Mouse (Mus musculus) testis, postnatal 14 days (tissue): Measurements from ENCODE around the gene Sorl1.

ENCODE experiments used
- DNase-seq: peaks from one replicate; pipeline ENCODE4 v3.0.0; 2021; ENCODE audit warnings: low spot score

Sorl1 gene

DNA sequence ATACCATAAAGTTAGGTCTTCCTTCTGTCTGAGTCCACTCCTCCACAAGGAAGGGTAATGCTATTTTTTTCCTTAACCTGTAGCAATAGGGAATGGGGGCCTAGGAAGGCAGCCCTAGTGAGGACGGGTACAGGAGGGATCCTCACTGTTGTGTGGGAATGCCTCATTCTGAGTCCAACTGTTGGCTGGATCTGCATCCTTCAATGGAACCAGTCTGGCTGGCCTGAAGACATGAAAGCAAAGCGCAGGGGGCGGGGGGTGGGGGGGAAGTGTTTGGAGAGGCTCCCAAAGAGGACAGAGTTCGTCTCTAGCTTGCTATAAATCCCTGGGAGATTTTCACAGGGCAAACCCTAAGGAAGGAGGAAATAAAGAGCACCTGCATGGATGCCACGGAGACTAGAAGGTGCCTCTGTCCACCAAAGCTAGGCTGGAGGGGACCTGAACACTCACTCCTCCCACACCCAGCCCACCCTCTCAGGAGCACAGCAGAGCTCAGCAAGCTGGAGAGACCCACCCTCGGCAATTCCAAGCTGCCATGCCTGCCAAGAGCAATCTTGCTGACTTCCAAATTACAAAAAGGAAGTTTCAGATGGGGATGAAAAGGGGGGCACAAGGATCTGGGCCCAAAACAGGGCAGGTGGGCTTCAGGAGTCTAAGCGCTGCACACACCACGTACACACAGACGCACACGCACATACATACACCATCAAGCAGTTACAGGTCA is 2.3 kb downstream of the Sorl1 start:
- DNase-seq, result no peak

DNA sequence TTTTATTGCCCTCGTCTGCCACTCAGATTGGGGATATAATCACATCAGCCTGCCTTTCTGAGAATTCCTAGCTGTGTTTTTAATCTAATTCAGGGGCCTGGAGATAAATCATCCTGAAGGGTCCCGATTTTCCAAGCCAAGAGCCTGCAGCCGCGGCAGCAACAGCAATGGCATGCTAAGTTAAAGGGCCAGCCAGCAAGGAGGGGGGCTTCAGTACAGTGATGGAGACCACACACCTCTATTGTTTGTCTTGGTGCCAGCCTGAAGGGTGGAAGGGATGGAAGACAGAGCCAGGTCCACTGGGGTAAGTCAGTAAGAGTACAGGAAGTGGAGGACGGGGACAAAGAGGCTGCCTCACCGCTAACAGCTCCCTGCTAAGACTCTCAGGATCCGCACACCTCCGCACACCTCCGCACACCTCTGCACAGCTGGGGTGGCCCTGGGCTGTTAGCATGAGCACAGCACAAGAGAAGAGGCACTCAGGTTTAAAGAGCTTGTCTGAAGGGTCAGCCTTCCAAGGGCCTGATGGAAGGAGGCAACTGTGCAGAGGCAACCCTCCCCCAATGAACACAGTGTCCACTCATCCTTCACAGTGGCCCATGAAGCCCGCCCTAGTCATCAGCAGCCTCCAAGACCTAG is 7.6 kb downstream of the Sorl1 start:
- no peak for DNase-seq

DNA sequence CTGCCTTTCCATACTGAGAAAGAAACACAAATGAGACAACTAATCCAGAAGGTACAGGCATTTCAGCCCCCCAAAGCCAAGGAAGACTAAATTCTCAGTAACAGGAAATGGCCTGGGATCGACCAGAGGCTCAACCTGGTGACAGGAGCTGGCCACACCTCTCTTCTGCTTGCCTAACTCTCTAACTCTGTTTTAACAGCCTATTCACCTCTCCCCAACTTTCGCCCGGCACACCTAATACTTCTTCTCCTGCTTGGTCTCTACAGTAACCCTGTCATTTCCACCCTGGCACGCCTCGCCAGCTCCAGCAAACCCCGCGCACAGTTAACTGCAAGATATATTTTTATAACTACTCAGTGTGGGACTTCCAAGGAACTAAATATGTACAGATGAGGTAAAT is 9.0 kb downstream of the Sorl1 start:
- DNase-seq, result no peak

DNA sequence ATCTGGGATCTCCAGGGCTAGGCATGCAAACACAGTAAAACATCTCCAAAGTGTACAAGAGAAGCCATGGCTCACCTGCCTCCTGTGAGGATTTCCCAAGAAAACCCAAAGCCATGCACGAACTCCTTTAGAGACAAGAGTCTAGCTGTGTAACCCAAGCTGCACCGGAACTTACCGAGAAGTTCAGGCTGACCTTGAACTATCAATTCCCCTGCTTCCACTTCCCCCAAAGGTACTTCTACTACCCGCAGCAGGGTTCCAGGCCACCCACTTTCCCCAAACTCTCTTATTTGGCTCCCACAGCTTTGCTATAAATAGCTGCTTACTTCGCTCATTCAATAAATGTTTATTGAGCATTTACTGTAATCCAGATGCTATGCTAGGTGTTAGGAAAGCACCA is 10.8 kb downstream of the Sorl1 start:
- DNase-seq, result no peak

DNA sequence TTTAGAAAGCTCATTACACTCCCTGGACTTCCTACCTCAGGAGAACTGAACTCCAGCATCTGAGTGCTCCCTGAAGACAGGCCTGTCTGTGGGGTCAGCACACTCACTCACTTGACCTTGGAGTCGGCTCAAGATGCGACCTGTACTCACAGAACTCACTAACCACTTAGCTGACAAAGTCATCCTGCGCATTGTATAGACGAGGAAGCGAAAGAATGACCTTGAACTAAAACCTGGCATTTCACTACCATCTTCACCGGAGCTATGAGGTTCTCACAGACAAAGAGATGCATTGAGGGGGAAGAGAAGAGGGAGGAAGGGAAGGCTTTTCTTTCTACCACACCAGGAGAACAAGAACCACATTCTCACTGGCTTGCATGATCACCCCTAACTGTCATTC is 11.4 kb downstream of the Sorl1 start:
- DNase-seq, result no peak

DNA sequence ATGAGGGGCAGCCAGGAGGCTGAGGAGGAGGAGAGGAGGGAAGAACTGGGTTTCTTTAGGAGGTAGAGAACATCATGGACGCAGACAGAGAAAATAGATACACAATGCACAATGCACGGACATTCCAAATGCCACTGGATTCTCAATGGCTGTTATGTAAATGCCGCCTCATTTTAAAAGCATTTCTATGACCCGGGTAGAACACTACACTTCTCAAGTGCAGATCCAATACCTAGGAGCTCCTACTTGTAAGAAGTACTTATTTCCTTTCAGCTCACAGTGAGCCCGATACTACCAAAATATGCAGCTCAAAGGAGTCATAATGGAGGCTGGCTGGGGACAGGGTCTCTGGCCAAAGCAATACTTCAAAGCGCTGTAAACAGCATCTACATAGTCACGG is 12.8 kb downstream of the Sorl1 start:
- DNase-seq, result no peak

DNA sequence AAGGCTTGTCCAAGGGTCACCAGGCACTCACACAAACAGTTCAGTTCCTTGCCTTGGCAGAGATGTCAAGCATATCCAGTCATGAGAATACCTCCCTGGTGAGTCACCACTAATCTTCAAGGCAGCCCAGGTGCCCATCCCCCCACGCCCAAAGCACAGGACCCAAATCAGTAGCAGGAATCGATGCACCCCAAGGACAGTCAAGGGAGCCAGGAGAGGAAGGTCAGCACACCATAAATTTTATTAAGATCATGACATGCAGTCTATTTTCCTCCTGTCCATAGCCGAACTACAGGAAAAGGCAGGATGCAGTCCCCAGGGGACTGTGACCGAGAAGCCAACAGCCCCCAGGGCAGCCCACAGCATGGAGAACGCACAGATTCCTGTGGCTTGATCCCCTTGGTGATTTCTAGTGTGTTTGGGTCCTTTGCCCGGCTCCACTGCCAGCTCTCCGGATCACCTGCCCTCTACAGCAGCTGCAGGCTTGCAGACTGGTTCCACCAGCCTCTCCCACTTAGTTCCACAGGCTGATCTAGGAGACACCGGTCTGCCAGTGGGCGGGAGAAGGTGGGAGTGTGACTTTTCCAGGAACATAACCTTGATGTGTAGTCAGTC is 14.2 kb downstream of the Sorl1 start:
- DNase-seq, result peak; percentile 67

DNA sequence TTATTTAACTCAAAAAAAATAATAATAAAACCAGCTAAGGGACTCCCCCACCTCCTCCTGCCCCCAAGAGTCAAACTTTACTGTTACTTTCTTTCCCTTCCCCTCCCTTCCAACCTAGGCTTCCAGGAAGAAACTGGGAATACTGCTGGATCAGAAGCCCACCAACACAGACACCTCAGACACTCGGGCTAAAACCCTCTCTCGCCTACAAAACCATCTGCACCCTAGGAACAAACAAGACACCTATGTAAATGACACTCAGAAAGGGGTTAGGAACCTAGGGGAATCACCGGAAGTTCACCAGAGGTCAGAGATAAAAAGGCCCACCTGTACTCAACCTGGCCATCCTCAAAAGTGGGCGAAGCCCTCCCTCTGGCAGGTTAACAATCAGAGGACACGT is 15.0 kb downstream of the Sorl1 start:
- no peak for DNase-seq

DNA sequence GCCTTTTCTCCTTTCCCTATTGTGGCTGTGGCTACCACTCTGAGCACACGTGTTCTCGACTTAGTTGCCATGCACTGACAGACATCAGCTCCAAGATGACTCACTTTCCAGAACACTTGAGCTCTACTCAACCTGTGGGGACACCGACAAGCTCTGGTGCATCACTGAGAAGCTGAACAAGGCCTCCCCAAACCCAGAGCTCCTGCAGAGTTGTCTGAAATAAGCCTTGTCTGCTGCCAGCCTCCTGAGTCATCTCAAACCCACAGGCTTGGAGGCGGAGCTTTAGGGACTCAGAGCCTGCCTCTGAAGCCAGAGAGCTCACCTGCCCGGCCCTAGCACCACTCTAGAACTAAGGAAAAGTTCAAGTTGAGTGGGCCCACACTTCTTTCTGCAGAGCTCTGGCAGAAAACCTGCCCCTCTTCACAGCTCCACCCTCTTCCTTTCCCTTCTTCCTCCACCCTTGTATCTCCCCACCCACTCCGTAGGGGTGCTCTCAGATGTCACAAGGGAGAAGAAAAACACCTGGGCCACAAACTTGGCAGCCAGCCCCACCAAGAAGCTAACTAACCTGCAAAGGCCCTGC is 15.6 kb downstream of the Sorl1 start:
- no peak for DNase-seq

DNA sequence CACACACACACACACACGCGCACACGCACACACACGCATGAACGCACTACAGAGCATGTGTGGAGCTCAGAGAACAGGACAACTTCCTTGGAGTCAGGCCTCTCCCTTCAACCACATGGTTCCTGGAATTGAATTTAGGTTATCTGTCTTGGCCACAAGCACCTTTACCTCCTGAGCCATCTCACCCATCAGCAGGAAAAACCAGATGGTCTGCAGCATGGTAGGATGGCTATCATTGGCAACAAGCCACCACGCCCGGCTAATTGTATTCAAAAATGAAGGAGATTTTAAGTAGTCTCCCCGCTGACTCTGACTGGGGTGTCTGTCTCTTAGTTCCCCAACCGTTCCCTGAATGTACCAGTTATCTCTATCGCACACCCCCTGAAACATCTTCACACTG is 17.0 kb downstream of the Sorl1 start:
- DNase-seq, result no peak

DNA sequence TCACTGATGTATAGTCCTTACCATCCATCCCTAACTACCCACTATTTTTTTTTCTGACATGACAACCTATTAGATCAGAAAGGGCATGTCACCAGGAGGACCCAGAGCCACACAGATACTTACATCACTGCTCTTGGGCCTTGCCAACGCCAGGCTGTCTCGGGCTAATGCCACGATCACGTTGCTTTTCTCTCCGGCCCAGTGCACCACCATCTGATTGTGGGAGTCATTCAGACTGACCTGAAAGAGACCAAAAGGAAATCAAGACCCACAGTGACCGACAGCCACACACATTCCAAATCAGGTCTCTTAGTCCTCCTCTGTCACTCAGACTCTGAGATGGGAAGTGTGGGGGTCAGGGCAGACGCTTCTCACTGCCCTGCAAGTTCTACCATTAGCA is 17.8 kb downstream of the Sorl1 start:
- DNase-seq, result no peak

DNA sequence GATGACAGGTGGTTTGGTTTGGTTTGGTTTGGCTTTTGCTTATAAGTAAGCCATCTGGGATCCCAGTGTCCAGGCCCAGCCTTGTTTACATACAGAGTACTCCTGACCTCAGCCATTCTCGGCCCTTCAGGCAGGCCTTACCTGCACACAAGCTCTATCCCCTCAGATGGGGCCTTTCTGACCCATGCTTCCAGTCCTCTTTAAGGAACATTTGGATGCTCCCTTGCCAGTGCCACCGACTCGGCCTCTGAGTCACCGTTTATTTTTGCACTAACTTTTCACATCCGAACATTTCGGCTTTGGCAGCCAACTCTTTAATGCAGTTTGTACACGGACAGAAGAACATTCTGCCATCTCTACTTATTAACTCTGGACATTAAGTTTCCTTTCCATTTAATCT is 20.6 kb downstream of the Sorl1 start:
- no peak for DNase-seq

DNA sequence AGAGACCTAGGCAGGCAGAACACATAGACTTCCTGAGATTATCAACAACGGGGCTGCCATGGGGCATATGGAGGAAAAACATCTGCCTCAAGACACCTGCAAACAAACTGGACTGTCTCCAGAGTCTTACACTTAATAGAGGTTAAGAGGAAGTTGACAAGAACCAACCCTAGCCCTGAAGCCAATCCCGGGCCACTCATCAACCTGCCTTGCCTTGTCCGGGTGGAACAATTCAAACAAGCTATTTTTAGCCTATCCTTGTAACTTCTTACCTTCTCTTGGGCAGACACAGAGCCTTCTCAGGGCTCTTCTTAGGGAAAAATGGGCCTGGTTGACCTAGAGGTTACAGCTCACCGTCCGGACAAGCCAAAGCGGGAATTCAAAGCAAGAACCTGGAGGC is 22.1 kb downstream of the Sorl1 start:
- no peak for DNase-seq

DNA sequence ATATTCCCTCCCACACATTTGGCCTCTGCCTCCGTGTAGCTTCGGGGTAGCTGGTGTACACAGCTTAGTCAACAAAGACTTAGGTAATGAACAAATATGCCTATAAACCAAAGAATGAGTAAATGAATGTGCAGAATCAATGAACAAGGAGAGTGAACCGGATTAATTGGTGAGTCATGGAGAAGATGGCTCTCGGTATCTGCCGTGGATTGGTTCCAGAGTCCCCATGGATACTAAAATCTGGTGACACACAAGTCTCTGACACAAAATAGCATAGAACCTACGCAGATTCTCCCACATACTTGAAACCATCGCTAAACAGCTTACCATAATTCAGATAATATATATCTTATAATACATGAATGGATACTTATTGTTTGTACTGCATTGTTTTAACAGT is 22.8 kb downstream of the Sorl1 start:
- no peak for DNase-seq

DNA sequence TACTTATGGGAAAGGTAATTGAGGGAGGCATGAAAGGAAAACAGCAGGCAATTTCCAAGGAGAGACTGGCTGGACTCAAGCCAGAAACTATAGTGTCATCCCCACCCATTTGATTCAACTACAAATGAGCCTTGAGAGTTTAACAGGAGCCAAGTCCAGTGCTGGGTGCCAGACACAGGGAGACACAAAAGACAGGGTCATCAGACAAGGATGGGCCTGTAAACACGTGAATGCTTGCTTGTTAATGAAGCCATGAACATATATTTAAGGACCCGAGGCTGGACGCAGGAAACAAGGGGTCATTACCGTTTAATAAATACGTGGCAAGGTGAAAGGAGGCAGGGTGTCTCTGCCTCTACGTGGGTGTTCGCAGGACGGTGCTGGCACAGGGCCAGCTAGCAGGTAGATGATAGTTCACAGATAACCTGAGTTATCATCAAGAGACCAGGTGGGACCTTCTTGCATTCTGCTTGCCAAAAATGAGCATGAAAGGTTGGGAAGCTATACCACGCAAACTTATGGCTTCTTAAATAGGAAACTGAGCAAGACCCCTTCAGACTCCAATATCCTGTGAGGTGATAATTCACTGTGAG is 23.4 kb downstream of the Sorl1 start:
- DNase-seq, result no peak

DNA sequence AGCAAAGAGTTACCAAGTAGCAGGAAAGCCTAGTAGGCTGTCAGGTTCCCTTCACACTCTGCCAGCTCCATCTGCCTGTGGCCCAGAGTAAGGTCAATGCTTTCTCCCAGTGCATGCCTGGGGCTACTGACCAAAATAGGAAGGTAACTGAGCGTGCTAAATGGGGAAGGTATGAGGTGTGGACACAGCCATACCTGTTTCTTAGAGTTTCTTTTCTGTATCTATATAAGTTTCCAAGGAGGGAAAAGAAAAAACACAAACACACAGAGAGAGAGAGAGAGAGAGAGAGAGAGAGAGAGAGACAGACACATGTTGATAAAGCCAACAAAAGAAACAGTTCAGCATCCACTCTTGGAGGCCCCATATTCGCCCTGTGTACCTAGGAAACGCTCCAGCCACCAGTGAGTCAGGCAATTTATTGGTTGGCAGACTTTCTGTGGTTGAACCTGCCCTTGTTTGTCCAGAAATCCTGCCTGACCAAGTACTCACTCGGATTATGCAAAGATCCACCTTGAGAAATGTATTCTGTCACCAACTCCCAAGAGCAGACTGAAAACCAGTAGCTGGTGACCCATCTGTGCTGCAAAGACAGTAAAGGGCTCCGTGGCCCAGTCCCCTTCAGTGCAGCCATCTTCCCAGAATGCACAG is 25.5 kb downstream of the Sorl1 start:
- DNase-seq, result no peak

DNA sequence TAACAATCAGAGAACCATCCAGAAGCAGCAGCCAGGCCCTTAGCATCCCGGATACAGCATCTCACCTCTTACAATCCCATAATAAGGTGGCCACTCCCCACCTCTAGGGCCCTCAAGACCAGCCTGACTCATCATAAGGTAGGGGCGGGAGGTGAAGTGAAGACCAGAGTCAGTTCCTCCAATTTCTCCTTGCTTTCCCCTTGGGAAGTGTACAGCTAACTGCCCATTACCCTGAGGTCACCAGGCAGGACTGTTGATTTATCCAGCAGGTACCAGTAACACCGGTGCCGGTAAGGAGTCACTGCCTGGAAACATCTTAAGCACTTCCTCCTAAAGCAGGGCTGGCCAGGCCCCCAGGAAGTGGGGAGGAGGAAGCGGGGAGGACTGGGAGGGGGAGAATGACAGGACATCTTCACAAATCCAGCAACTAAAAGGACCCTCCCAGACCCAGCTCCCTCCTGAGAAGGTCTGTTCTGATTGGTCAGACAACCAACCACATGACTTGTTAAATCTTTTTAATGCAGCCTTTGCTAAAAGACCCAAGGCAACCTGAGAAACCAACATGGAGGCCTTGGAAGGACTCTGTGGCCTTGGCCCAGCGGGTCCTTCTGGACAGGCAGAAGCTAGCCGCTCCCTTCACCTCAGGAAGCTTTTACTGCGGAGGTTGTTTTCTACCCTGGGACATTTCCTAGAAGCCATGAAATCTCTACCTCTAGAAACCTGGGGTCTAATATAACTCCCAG is 26.2 kb downstream of the Sorl1 start:
- DNase-seq, result no peak

DNA sequence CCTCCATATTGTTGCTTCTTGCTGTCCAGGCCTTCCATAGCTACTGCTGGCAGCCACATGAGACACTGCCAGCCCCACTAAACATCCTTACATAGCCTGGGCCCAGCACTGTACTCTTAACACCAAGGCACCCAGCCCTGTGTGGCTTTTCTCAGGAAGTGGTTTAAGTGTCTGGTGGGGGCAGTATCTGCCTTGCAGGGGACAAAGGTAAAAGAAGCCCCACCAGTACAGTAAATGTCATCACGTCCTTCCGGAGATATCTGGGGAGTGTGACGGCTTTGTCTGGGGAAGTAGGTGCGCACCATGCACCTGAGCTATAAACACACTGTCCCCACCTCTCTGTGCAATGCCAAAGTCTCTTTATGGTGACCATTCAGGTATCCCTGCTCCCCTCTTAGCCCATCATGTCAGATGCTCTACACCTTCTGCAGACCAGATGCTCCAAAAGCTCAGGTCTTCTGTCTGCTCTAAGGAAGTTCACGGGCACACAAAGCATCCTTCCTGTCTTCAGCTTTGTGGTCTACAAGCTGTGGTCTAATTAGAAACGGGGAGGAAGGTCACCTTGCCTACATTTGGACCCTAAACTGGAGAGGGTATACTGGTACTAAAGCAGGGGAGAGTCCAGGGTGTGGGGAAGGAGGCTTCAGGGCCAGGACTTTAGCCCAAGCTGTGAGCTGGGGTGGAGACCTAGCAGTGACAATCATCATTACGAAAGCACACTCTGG is 26.9 kb downstream of the Sorl1 start:
- DNase-seq, result no peak

DNA sequence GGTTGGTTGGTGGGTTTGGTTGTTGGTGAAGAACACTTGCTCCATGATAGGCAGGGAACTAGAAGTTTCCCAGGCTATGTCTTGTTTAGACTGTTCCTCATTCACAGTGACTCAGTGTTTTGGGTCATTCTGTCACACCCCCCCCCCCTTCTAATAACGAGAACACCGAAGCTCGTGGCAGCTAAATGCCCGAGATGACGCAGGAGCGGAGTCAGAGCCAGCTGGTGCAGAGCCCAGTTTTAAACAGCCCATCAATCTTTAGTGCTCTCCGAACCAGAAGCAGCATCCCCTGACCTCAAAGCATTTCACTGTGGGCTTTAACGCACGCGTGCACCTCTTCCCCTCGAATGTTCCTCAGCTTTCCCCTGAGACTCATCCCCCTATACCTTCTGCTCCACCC is 29.3 kb downstream of the Sorl1 start:
- no peak for DNase-seq

DNA sequence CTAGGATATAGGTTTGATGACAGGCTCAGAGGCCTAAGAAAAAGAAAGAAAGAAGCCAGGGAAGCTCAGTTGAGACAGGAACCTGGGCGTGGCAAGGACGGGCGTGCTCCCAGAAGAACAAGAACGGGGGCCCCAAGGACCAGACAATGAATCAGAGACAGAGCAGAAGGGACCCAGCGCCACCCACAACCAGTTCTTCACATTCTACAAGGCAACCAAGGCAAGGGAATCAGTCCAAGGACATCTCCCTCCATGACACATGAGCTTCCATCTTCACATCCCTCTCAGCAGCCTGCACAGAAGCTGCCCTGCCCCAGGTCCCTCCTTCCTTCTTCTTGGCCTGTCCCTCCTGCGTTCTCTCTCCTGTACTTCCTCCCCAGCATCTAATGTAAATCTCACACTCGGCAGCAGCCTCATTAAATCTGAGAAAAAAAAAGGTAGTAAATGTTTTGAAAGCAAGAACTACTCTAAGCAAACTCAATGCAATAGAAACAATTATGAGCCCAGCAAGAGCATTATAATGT is 30.0 kb downstream of the Sorl1 start:
- no peak for DNase-seq

DNA sequence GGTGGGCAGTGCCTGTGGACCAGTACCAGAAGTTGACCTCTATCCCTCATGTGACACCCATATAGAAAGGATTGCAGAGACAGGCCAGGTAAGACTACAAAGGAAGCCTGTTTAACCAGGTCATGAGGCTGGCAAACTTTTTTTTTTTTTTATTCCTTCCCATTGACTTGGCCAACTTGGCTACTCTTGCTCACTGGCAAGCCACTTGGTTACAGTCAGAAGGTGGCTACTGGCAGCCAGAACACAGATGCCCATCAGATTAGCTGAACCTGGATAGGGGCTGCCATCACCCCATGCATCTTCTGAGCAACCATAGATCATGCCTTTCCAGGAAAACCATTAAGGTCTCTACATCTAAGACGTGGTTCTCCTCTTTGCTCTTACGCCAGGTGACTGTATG is 31.3 kb downstream of the Sorl1 start:
- DNase-seq, result no peak
